Comparison of ENCODE assay signal across 8 mouse cellular contexts in the genomic region with DNA sequence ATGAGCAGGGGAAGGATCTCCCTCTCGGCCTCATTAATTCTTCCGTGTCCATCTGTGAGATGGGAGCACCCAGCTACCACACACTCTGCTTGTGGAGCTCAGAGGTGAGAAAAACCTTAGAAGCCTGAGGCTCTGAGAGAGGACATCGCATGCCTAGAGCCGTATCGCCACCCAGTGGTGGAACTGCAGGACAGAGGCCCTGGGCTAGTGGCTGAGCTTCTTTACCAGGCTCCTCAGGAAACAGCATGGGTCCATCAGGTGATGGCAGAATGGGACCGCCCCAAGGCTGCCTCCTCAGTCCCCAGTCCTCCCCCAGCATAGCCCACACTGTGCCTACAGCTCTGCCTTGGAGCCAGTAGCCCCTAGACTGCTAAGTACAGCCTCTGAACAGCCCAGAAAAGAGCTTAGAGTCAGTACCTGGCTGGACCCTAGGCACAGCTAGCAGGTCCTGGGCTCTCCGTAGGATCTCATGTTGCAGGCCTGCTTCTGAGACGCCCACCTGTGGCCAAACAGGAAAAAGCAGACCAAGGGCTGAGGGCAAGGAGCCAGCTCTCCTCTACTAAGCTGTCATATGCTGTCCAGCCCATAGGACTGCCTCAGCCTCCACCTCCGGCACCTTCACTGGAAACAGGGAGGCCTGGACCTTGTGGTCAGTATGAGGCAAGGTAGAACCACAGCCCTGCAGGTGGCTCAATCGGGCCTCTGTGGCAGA. TPM values are rescaled to one million over a fixed set of nuclear protein-coding genes. Genes with fewer than 3 reads are reported as not detected.
DNase-seq lines count a peak whose midpoint lies in the region; ATAC-seq and TF ChIP-seq lines count a peak whose summit lies in the region.

No protein-coding gene starts in this region.

- H3K36me3 ChIP-seq in heart, embryonic 16.5 days (ENCODE audit: control insufficient read depth, insufficient read depth), result peaks cover 13% of the 10 kb centered on the region; the same call in 1 of the 2 replicates
- H3K36me3 ChIP-seq in liver, embryonic 14.5 days (replicated peaks; ENCODE audit: control insufficient read depth, insufficient read depth, low read depth), result no peaks in the 10 kb centered on the region
- H3K36me3 ChIP-seq in neural tube, embryonic 12.5 days, result peaks cover 40% of the 10 kb centered on the region
- no peaks in the 10 kb centered on the region for H3K36me3 ChIP-seq in thymus, adult 2 months (ENCODE audit: control insufficient read depth, insufficient read depth, low read length)

- no peaks in the 10 kb centered on the region; the same call in 1 of the 2 replicates for H3K4me1 ChIP-seq in embryonic fibroblast, embryonic 13.5 days (ENCODE audit: control insufficient read depth, insufficient read depth, low read length)
- H3K4me1 ChIP-seq in heart, embryonic 16.5 days (ENCODE audit: control insufficient read depth, insufficient read depth, low read length), result no peaks in the 10 kb centered on the region
- no peaks in the 10 kb centered on the region for H3K4me1 ChIP-seq in liver, embryonic 14.5 days (replicated peaks; ENCODE audit: control insufficient read depth in 2 of 2, insufficient read depth in 2 of 2, low read length in 1 of 2)
- H3K4me1 ChIP-seq in neural tube, embryonic 12.5 days, result no peaks in the 10 kb centered on the region
- peaks cover 22% of the 10 kb centered on the region for H3K4me1 ChIP-seq in thymus, adult 2 months (replicated peaks; ENCODE audit: control insufficient read depth, insufficient read depth, low read length)

- WGBS in heart, embryonic 16.5 days, result 28% methylated on average over 10 of the region's 10 CpGs
- 28% methylated on average over 10 of the region's 10 CpGs for WGBS in liver, embryonic 14.5 days (ENCODE audit: insufficient replicate concordance)
- WGBS in neural tube, embryonic 12.5 days, result 31% methylated on average over 10 of the region's 10 CpGs
- WGBS in thymus, adult 2 months, result 52% methylated on average over 10 of the region's 10 CpGs

- TF ChIP-seq CTCF in embryonic fibroblast, embryonic 13.5 days (IDR thresholded peaks at IDR 0.05; ENCODE audit: borderline replicate concordance, insufficient read depth, low read length), result peak; percentile 87
- peak; percentile 84 for TF ChIP-seq CTCF in liver, embryonic 14.5 days (IDR thresholded peaks at IDR 0.05; ENCODE audit: low read depth)
- no peak for TF ChIP-seq CTCF in thymus, adult 2 months (IDR thresholded peaks at IDR 0.05; ENCODE audit: borderline replicate concordance, control insufficient read depth, extremely low read depth, insufficient read depth, low read length, poor library complexity)

- DNase-seq in A20 (ENCODE audit: low read depth, low spot score), result peak; percentile 65
- peak; percentile 33 to 53 for DNase-seq in adrenal gland, postnatal 4 days (ENCODE audit: low spot score in 2 of 2)
- peak; percentile 75 to 80 for DNase-seq in kidney, postnatal 25 days
- no peak for DNase-seq in liver, embryonic 14.5 days (ENCODE audit: low read depth in 3 of 3, low spot score in 3 of 3)
- peak; percentile 71 for DNase-seq in thymus, adult 2 months

- H3K27me3 ChIP-seq in heart, embryonic 16.5 days (ENCODE audit: control insufficient read depth, insufficient read depth, low read length), result no peaks in the 10 kb centered on the region
- H3K27me3 ChIP-seq in liver, embryonic 14.5 days (ENCODE audit: control insufficient read depth, insufficient read depth, low read length), result no peaks in the 10 kb centered on the region
- no peaks in the 10 kb centered on the region for H3K27me3 ChIP-seq in neural tube, embryonic 12.5 days (replicated peaks)
- no peaks in the 10 kb centered on the region for H3K27me3 ChIP-seq in thymus, adult 2 months (ENCODE audit: control insufficient read depth, insufficient read depth, low read length)

- H3K9ac ChIP-seq in heart, embryonic 16.5 days (ENCODE audit: low read length), result no peak overlapping the region
- H3K9ac ChIP-seq in liver, embryonic 14.5 days (replicated peaks), result no peak overlapping the region
- no peak overlapping the region for H3K9ac ChIP-seq in neural tube, embryonic 12.5 days

- H3K4me3 ChIP-seq in embryonic fibroblast, embryonic 13.5 days (ENCODE audit: insufficient read depth, low read length), result no peak overlapping the region
- no peak overlapping the region for H3K4me3 ChIP-seq in heart, embryonic 16.5 days (ENCODE audit: low read length)
- no peak overlapping the region for H3K4me3 ChIP-seq in liver, embryonic 14.5 days (ENCODE audit: insufficient read depth in 1 of 2, low read depth in 2 of 2, low read length in 2 of 2)
- no peak overlapping the region for H3K4me3 ChIP-seq in neural tube, embryonic 12.5 days
- no peak overlapping the region for H3K4me3 ChIP-seq in thymus, adult 2 months (ENCODE audit: control insufficient read depth, insufficient read depth, low read length)

- H3K9me3 ChIP-seq in heart, embryonic 16.5 days (replicated peaks; ENCODE audit: control insufficient read depth, low read length), result no peaks in the 10 kb centered on the region
- no peaks in the 10 kb centered on the region for H3K9me3 ChIP-seq in liver, embryonic 14.5 days (ENCODE audit: control insufficient read depth, low read length)
- H3K9me3 ChIP-seq in neural tube, embryonic 12.5 days, result no peaks in the 10 kb centered on the region

- ATAC-seq in heart, embryonic 16.5 days (replicated peaks; ENCODE audit: extremely low read depth, insufficient read depth, low FRiP score), result peak; percentile 61; the same call in 1 of the 2 replicates
- peak; percentile 24; the same call in 1 of the 2 replicates for ATAC-seq in liver, embryonic 14.5 days (ENCODE audit: insufficient read depth)
- peak; percentile 35; the same call in 1 of the 2 replicates for ATAC-seq in neural tube, embryonic 12.5 days (ENCODE audit: low FRiP score, low read depth)

- TF ChIP-seq POLR2A in embryonic fibroblast, embryonic 13.5 days (IDR thresholded peaks at IDR 0.05; ENCODE audit: low read depth, low read length), result no peak
- no peak for TF ChIP-seq POLR2A in thymus, adult 2 months (IDR thresholded peaks at IDR 0.05; ENCODE audit: control insufficient read depth, extremely low read depth, insufficient read depth, low read length, poor library complexity)

- no peak overlapping the region for H3K4me2 ChIP-seq in heart, embryonic 16.5 days (ENCODE audit: low read depth, low read length)
- no peak overlapping the region for H3K4me2 ChIP-seq in liver, embryonic 14.5 days (ENCODE audit: low read depth)
- H3K4me2 ChIP-seq in neural tube, embryonic 12.5 days (replicated peaks), result no peak overlapping the region

- no peak for TF ChIP-seq EP300 in liver, embryonic 14.5 days (IDR thresholded peaks at IDR 0.05; ENCODE audit: low read depth)

- peak overlapping the region; percentile 86 for H3K27ac ChIP-seq in embryonic fibroblast, embryonic 13.5 days (ENCODE audit: insufficient read depth, low read length)
- no peak overlapping the region for H3K27ac ChIP-seq in heart, embryonic 16.5 days (ENCODE audit: low read length)
- H3K27ac ChIP-seq in liver, embryonic 14.5 days, result no peak overlapping the region
- no peak overlapping the region for H3K27ac ChIP-seq in neural tube, embryonic 12.5 days
- H3K27ac ChIP-seq in thymus, adult 2 months (ENCODE audit: control insufficient read depth, insufficient read depth, low read length), result no peak overlapping the region

RNA-seq across cellular contexts. Expression of gene Rpl12, which starts 33.0 kb away (rescaled TPM):
- total RNA-seq in adrenal gland, postnatal 4 days (2021), result 100 to 1,000 TPM; 274 to 283 TPM
- 64.0 and 65.9 TPM in 2 replicates for polyA plus RNA-seq in embryonic fibroblast, embryonic 13.5 days (2011; ENCODE audit: insufficient read length, low read depth, missing spikeins)
- polyA plus RNA-seq in heart, embryonic 16.5 days (2015; fragmentation: Nextera tagmentation; extraction: Ambion mirVana), result 90.1 and 92.2 TPM in 2 replicates
- 311 and 646 TPM in 2 replicates for polyA plus RNA-seq in liver, embryonic 14.5 days (2012; rRNA removed)
- polyA plus RNA-seq in liver, embryonic 14.5 days (2014; fragmentation: Nextera tagmentation; extraction: Ambion mirVana), result 144 and 162 TPM in 2 replicates
- polyA plus RNA-seq in neural tube, embryonic 12.5 days (2016; fragmentation: Nextera tagmentation; extraction: Ambion mirVana), result 108 and 122 TPM in 2 replicates
- 495 and 552 TPM in 2 replicates for polyA plus RNA-seq in thymus, adult 2 months (2012; rRNA removed)

RNA-seq across cellular contexts. Expression of gene Lrsam1, which starts 33.0 kb away (rescaled TPM):
- total RNA-seq in adrenal gland, postnatal 4 days (2021), result 10 to 100 TPM; 23.7 to 26.5 TPM
- polyA plus RNA-seq in embryonic fibroblast, embryonic 13.5 days (2011; ENCODE audit: insufficient read length, low read depth, missing spikeins), result 15.3 and 18.5 TPM in 2 replicates
- polyA plus RNA-seq in heart, embryonic 16.5 days (2015; fragmentation: Nextera tagmentation; extraction: Ambion mirVana), result 8.2 and 8.8 TPM in 2 replicates
- polyA plus RNA-seq in liver, embryonic 14.5 days (2012; rRNA removed), result 1.9 and 2.5 TPM in 2 replicates
- 1.1 and 1.8 TPM in 2 replicates for polyA plus RNA-seq in liver, embryonic 14.5 days (2014; fragmentation: Nextera tagmentation; extraction: Ambion mirVana)
- polyA plus RNA-seq in neural tube, embryonic 12.5 days (2016; fragmentation: Nextera tagmentation; extraction: Ambion mirVana), result 17.8 and 22.3 TPM in 2 replicates
- 13.7 and 15.3 TPM in 2 replicates for polyA plus RNA-seq in thymus, adult 2 months (2012; rRNA removed)

RNA-seq across cellular contexts. Expression of gene Fam129b, which starts 52.5 kb away (rescaled TPM):
- 10 to 100 TPM; 30.8 to 35.5 TPM for total RNA-seq in adrenal gland, postnatal 4 days (2021)
- polyA plus RNA-seq in embryonic fibroblast, embryonic 13.5 days (2011; ENCODE audit: insufficient read length, low read depth, missing spikeins), result 142 and 223 TPM in 2 replicates
- 44.9 and 57.3 TPM in 2 replicates for polyA plus RNA-seq in heart, embryonic 16.5 days (2015; fragmentation: Nextera tagmentation; extraction: Ambion mirVana)
- 5.7 and 5.9 TPM in 2 replicates for polyA plus RNA-seq in liver, embryonic 14.5 days (2012; rRNA removed)
- 2.7 and 2.9 TPM in 2 replicates for polyA plus RNA-seq in liver, embryonic 14.5 days (2014; fragmentation: Nextera tagmentation; extraction: Ambion mirVana)
- 39.6 and 40.3 TPM in 2 replicates for polyA plus RNA-seq in neural tube, embryonic 12.5 days (2016; fragmentation: Nextera tagmentation; extraction: Ambion mirVana)
- polyA plus RNA-seq in thymus, adult 2 months (2012; rRNA removed), result 20.8 and 22.9 TPM in 2 replicates

RNA-seq across cellular contexts. Expression of gene Slc2a8, which starts 53.5 kb away (rescaled TPM):
- 10 to 100 TPM; 19.7 to 20.4 TPM for total RNA-seq in adrenal gland, postnatal 4 days (2021)
- 5.9 and 7.0 TPM in 2 replicates for polyA plus RNA-seq in embryonic fibroblast, embryonic 13.5 days (2011; ENCODE audit: insufficient read length, low read depth, missing spikeins)
- polyA plus RNA-seq in heart, embryonic 16.5 days (2015; fragmentation: Nextera tagmentation; extraction: Ambion mirVana), result 24.3 and 25.4 TPM in 2 replicates
- 5.1 and 7.2 TPM in 2 replicates for polyA plus RNA-seq in liver, embryonic 14.5 days (2012; rRNA removed)
- polyA plus RNA-seq in liver, embryonic 14.5 days (2014; fragmentation: Nextera tagmentation; extraction: Ambion mirVana), result 4.9 and 6.8 TPM in 2 replicates
- polyA plus RNA-seq in neural tube, embryonic 12.5 days (2016; fragmentation: Nextera tagmentation; extraction: Ambion mirVana), result 25.0 and 26.3 TPM in 2 replicates
- 29.8 and 32.6 TPM in 2 replicates for polyA plus RNA-seq in thymus, adult 2 months (2012; rRNA removed)

Comparison
In these comparisons a context has a peak if more than half of its experiments do, and no peak if none do; other contexts are left out.
1. DNase-seq: peak in A20 (single experiment), adrenal gland, postnatal 4 days (2 of 2), kidney, postnatal 25 days (2 of 2) and thymus, adult 2 months (single experiment); none in liver, embryonic 14.5 days (0 of 3).
2. Peak in every context shown above with its lines, with median percentiles within 50 percentile points of each other: ATAC-seq.